Mouse (Mus musculus) lung, postnatal 0 days (tissue): ENCODE measurements at regions not wholly inside any gene's neighbourhood (a gene's known extent, or its start where the extent isn't known, plus 50 kb on each side); places are given as distances from the start of the nearest gene placed in this dataset.

ENCODE experiments used
- CTCF ChIP-seq: IDR thresholded peaks from 2 replicates; pipeline ENCODE4 v1.5.1; 2016; ENCODE audit warnings: antibody characterized with exemption, mild to moderate bottlenecking
- EP300 ChIP-seq: IDR thresholded peaks from 2 replicates; pipeline ENCODE4 v1.6.1; 2016; ENCODE audit warnings: antibody characterized with exemption, mild to moderate bottlenecking, control low read depth

- no peak for TF ChIP-seq EP300
- TF ChIP-seq CTCF: no peak
These were observed 197.9 kb upstream of the Csf3r start for GRCm38 (mm10) chr4:125826416-125826815.
